Mouse (Mus musculus) E14TG2a.4 (cell line): ENCODE data around the gene 2810408A11Rik.

Source experiments
- CTCF ChIP-seq: conservative IDR thresholded peaks from 2 replicates; pipeline ENCODE4 v1.5.1; 2014; ENCODE audit warnings: low read length
- NANOG ChIP-seq: IDR thresholded peaks from 2 replicates; pipeline ENCODE4 v1.6.1; 2014; ENCODE audit warnings: borderline replicate concordance, low read length, mixed read lengths

- no peak for TF ChIP-seq CTCF
- no peak for TF ChIP-seq NANOG
These were observed 51.7 kb downstream of the 2810408A11Rik start for GRCm38 (mm10) chr11:69849128-69849527.
